17 mouse cellular contexts compared by ENCODE assay signal in genomic region chr7:144291478-144291877, GRCm38 (mm10).
DNase-seq lines count a peak whose midpoint lies in the region; ATAC-seq and TF ChIP-seq lines count a peak whose summit lies in the region.
"Had no signal": no experiment of that assay in that cellular context is flagged by ENCODE, and none has a peak within 500 bp of the region (broad histone marks: within the 10 kb centered on the region; RNA-seq: fewer than 3 reads in every experiment).

No protein-coding gene starts in this region.

- H3K9me3 ChIP-seq in hindbrain, embryonic 12.5 days (replicated peaks) = no peaks in the 10 kb centered on the region
- no peaks in the 10 kb centered on the region for H3K9me3 ChIP-seq in hindbrain, embryonic 10.5 days
- H3K9me3 ChIP-seq in hindbrain, embryonic 14.5 days (ENCODE audit: control insufficient read depth, low read length) = no peaks in the 10 kb centered on the region
- H3K9me3 ChIP-seq: embryonic facial prominence, embryonic 15.5 days had no signal

- no peaks in the 10 kb centered on the region for H3K36me3 ChIP-seq in hindbrain, embryonic 12.5 days
- H3K36me3 ChIP-seq in hindbrain, embryonic 10.5 days = no peaks in the 10 kb centered on the region
- H3K36me3 ChIP-seq in hindbrain, embryonic 14.5 days (replicated peaks; ENCODE audit: control insufficient read depth, insufficient read depth) = no peaks in the 10 kb centered on the region
- H3K36me3 ChIP-seq: embryonic facial prominence, embryonic 15.5 days had no signal

- H3K9ac ChIP-seq in hindbrain, embryonic 12.5 days = no peak overlapping the region
- H3K9ac ChIP-seq in hindbrain, embryonic 14.5 days = no peak overlapping the region
- H3K9ac ChIP-seq: embryonic facial prominence, embryonic 15.5 days had no signal

- H3K4me2 ChIP-seq in hindbrain, embryonic 12.5 days (replicated peaks) = no peak overlapping the region
- no peak overlapping the region for H3K4me2 ChIP-seq in hindbrain, embryonic 14.5 days (replicated peaks)
- H3K4me2 ChIP-seq: embryonic facial prominence, embryonic 15.5 days had no signal

- peak overlapping the region; percentile 18; the same call in 1 of the 2 replicates for H3K27ac ChIP-seq in hindbrain, embryonic 12.5 days
- H3K27ac ChIP-seq in hindbrain, embryonic 10.5 days = no peak overlapping the region
- H3K27ac ChIP-seq in layer of hippocampus, adult 2 months = peak overlapping the region; percentile 9; the same call in 1 of the 2 replicates
- H3K27ac ChIP-seq in hindbrain, embryonic 14.5 days = peak overlapping the region; percentile 76
- H3K27ac ChIP-seq: embryonic facial prominence, embryonic 15.5 days; left cerebral cortex, adult 2 months had no signal

- H3K4me1 ChIP-seq in hindbrain, embryonic 12.5 days = peaks cover 41% of the 10 kb centered on the region
- H3K4me1 ChIP-seq in hindbrain, embryonic 10.5 days (replicated peaks) = peaks cover 5% of the 10 kb centered on the region
- peaks cover 65% of the 10 kb centered on the region for H3K4me1 ChIP-seq in hindbrain, embryonic 14.5 days (replicated peaks; ENCODE audit: control insufficient read depth, insufficient read depth, low read length)

- DNase-seq in hindbrain, embryonic 10.5 days (ENCODE audit: low spot score) = no peak
- no peak for DNase-seq in layer of hippocampus, adult 2 months (ENCODE audit: low spot score in 2 of 2)
- DNase-seq in layer of hippocampus, adult 9-10 months (ENCODE audit: low spot score) = no peak
- DNase-seq in 3T3-L1 (ENCODE audit: low read depth, low spot score) = peak; percentile 52
- DNase-seq in hindbrain, embryonic 14.5 days (ENCODE audit: low spot score) = no peak
- no peak for DNase-seq in gastrocnemius, postnatal 4 days (ENCODE audit: low spot score in 2 of 2)
- no peak for DNase-seq in retina, embryonic 14.5 days (ENCODE audit: low spot score)
- DNase-seq: adrenal gland, adult 2 months; gastrocnemius, postnatal 36 days; layer of hippocampus, adult 9-11 months; left cerebral cortex, postnatal 4 days; liver; right cerebral cortex, adult 18-20 months had no signal

- no peaks in the 10 kb centered on the region for H3K27me3 ChIP-seq in hindbrain, embryonic 12.5 days
- no peaks in the 10 kb centered on the region for H3K27me3 ChIP-seq in hindbrain, embryonic 10.5 days (ENCODE audit: insufficient read depth, poor library complexity, severe bottlenecking)
- no peaks in the 10 kb centered on the region for H3K27me3 ChIP-seq in hindbrain, embryonic 14.5 days (ENCODE audit: control insufficient read depth, insufficient read depth, low read length)
- H3K27me3 ChIP-seq: embryonic facial prominence, embryonic 15.5 days had no signal

- TF ChIP-seq CTCF in layer of hippocampus, adult 2 months (conservative IDR thresholded peaks at IDR 0.05) = no peak

- WGBS in hindbrain, embryonic 12.5 days = 71% methylated on average over 7 of the region's 7 CpGs
- WGBS in hindbrain, embryonic 10.5 days = 70% methylated on average over 7 of the region's 7 CpGs
- 47% methylated on average over 7 of the region's 7 CpGs for WGBS in hindbrain, embryonic 14.5 days

- no peak overlapping the region for H3K4me3 ChIP-seq in hindbrain, embryonic 12.5 days
- H3K4me3 ChIP-seq in hindbrain, embryonic 10.5 days = no peak overlapping the region
- no peak overlapping the region; the same call in 1 of the 2 replicates for H3K4me3 ChIP-seq in layer of hippocampus, adult 2 months
- H3K4me3 ChIP-seq in hindbrain, embryonic 14.5 days (replicated peaks; ENCODE audit: low read length) = no peak overlapping the region
- H3K4me3 ChIP-seq: embryonic facial prominence, embryonic 15.5 days; left cerebral cortex, adult 2 months had no signal

- ATAC-seq in hindbrain, embryonic 12.5 days (ENCODE audit: low FRiP score) = no peak
- no peak for ATAC-seq in hindbrain, embryonic 14.5 days (ENCODE audit: low FRiP score)
- ATAC-seq: forebrain, embryonic 16.5 days had no signal
